Mouse (Mus musculus): Measurements from ENCODE around the gene 2900092C05Rik. TPM values are rescaled to one million over a fixed set of nuclear protein-coding genes. Genes with fewer than 3 reads are reported as not detected.
A peak's percentile ranks its signal among the peaks of the same experiment; 100 is the strongest.

Gene 2900092C05Rik
- total RNA-seq (2022), result not detected

- DNase-seq (ENCODE audit: low spot score in 2 of 2), result no peak
Measured at GRCm38 (mm10) chr7:12512217-12512616, at the start of gene 2900092C05Rik. TSS of gene 2900092C05Rik (plus strand) at chr7:12512517.

GRCm38 (mm10) chr7:12478158-12479008 lies 33.9 kb upstream of the 2900092C05Rik start, which contains the start of gene Zfp606:
TSS of gene Zfp606 (plus strand) at chr7:12478293.
- peak; percentile 71 to 88 for DNase-seq (ENCODE audit: low spot score in 2 of 2)

- DNase-seq (ENCODE audit: low spot score in 2 of 2), result no peak
Measured at GRCm38 (mm10) chr7:12479009-12479346, 33.3 kb upstream of the 2900092C05Rik start.

- no peak for DNase-seq (ENCODE audit: low spot score in 2 of 2)
Measured at GRCm38 (mm10) chr7:12479525-12479924, 32.8 kb upstream of the 2900092C05Rik start.

GRCm38 (mm10) chr7:12483771-12484170 lies 28.5 kb upstream of the 2900092C05Rik start:
- DNase-seq (ENCODE audit: low spot score in 2 of 2), result no peak

- no peak for DNase-seq (ENCODE audit: low spot score in 2 of 2)
Measured at GRCm38 (mm10) chr7:12485956-12486355, 26.4 kb upstream of the 2900092C05Rik start.

GRCm38 (mm10) chr7:12486691-12487090 lies 25.6 kb upstream of the 2900092C05Rik start:
- DNase-seq (ENCODE audit: low spot score in 2 of 2), result no peak

- DNase-seq (ENCODE audit: low spot score in 2 of 2), result no peak
Measured at GRCm38 (mm10) chr7:12510913-12511312, 1.4 kb upstream of the 2900092C05Rik start.

Other genes starting within 250 kb of the 2900092C05Rik start
- under 1 TPM in 1 of 4 experiments, not detected in 3; 0.04 TPM for gene Vmn1r81, start 244.2 kb upstream of the 2900092C05Rik start, total RNA-seq (2022)
- not detected for gene Vmn1r82, start 212.1 kb upstream of the 2900092C05Rik start, total RNA-seq (2022)
- under 1 TPM in 1 of 4 experiments, not detected in 3; 0.13 TPM for gene Vmn1r83, start 183.0 kb upstream of the 2900092C05Rik start, total RNA-seq (2022)
- not detected for gene Vmn1r84, start 143.2 kb upstream of the 2900092C05Rik start, total RNA-seq (2022)
- 10 to 100 TPM in 2 of 4 experiments, 1 to 10 TPM in 2; 8.3 to 10.3 (median 9.9) TPM for gene Zfp551, start 89.8 kb upstream of the 2900092C05Rik start, total RNA-seq (2022)
- gene Zfp606, start 34.2 kb upstream of the 2900092C05Rik start, total RNA-seq (2022), result 10 to 100 TPM; 12.3 to 15.9 (median 14.7) TPM
- gene Vmn2r53, start 96.3 kb downstream of the 2900092C05Rik start, total RNA-seq (2022), result under 1 TPM; 0.06 to 0.16 (median 0.08) TPM
- gene Vmn2r54, start 127.8 kb downstream of the 2900092C05Rik start, total RNA-seq (2022), result not detected
- not detected for gene Vmn2r55, start 172.5 kb downstream of the 2900092C05Rik start, total RNA-seq (2022)
- gene Vmn2r56, start 222.5 kb downstream of the 2900092C05Rik start, total RNA-seq (2022), result under 1 TPM; 0.06 to 0.14 (median 0.08) TPM